ENCODE assay signal across 9 mouse cellular contexts in the genomic region with DNA sequence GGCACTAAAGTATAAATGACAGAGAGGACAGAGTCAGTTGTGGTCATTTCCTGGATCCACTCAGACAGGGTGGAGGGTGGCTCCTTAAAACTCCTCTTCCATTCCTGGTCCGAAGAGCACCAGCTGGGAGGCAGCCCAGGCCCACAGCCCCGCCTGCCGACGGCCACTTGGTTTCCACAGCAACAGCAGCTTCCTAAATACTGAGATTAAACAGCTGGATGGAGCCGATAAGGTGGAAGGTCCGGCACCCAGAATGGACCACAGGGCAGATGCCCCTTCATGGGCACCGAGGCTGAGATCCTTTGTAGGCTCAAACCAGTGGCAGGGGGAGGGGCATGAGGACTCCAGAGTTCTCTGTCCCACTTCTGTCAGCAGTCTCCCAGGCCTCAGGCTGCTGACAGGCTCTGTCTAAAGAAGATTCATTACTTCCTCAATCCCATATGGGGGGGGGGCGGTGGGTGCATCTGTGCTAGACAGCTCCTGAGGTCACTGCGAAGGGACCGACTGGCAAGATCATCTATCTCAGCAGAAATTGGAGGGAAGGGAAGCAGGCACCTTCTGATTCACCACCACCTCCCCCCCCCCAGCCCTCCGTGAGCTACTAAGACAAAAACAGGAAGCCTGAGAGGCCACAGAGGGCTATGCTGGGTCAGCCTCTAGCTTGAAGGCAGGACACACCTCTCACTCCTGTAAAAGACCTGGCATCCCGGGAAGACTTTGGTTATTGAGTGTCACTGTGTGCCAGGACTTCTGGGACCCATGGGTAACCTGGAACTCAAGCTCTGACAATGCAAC. TPM values are rescaled to one million over a fixed set of nuclear protein-coding genes. Genes with fewer than 3 reads are reported as not detected.
DNase-seq lines count a peak whose midpoint lies in the region; TF ChIP-seq lines count a peak whose summit lies in the region.
"Had no signal": no experiment of that assay in that cellular context is flagged by ENCODE, and none has a peak within 500 bp of the region (broad histone marks: within the 10 kb centered on the region; RNA-seq: fewer than 3 reads in every experiment).

No protein-coding gene starts in this region.

- peak; percentile 53 for DNase-seq in layer of hippocampus, adult 11-12 months (ENCODE audit: low spot score)
- no peak for DNase-seq in layer of hippocampus, adult 9-10 months (ENCODE audit: low spot score)
- DNase-seq in brain, embryonic 14.5 days (ENCODE audit: low read depth): peak; percentile 27
- DNase-seq in heart, postnatal 14 days: peak; percentile 54 to 56
- peak; percentile 83 for DNase-seq in kidney, postnatal 14 days
- peak; percentile 68 to 81 for DNase-seq in lung, postnatal 4 days
- peak; percentile 32 to 36 for DNase-seq in spleen, adult 2 months (ENCODE audit: low read depth in 1 of 2, low spot score in 2 of 2)
- no peak for DNase-seq in cerebellum, adult 11 months

- H3K4me3 ChIP-seq in spleen, adult 2 months (ENCODE audit: extremely low read depth, insufficient read depth, insufficient read length): peak overlapping the region; percentile 32; the same call in 1 of the 2 replicates
- H3K4me3 ChIP-seq: limb, embryonic 15.5 days had no signal

- no peaks in the 10 kb centered on the region for H3K36me3 ChIP-seq in spleen, adult 2 months (ENCODE audit: control insufficient read depth, insufficient read depth, low read length)
- H3K36me3 ChIP-seq: limb, embryonic 15.5 days had no signal

- TF ChIP-seq CTCF in brain, embryonic 14.5 days (IDR thresholded peaks at IDR 0.05; ENCODE audit: borderline replicate concordance, extremely low read depth, insufficient read depth, insufficient read length): no peak
- TF ChIP-seq CTCF in spleen, adult 2 months (IDR thresholded peaks at IDR 0.05; ENCODE audit: extremely low read depth, insufficient read depth, insufficient read length, insufficient replicate concordance): no peak

- no peaks in the 10 kb centered on the region for H3K27me3 ChIP-seq in spleen, adult 2 months (ENCODE audit: control insufficient read depth, insufficient read depth, low read length)
- H3K27me3 ChIP-seq: limb, embryonic 15.5 days had no signal

- TF ChIP-seq POLR2A in brain, embryonic 14.5 days (IDR thresholded peaks at IDR 0.05; ENCODE audit: borderline replicate concordance, extremely low read depth, insufficient read depth, insufficient read length, poor library complexity, severe bottlenecking): no peak
- no peak; the same call in 1 of the 2 replicates for TF ChIP-seq POLR2A in spleen, adult 2 months (IDR thresholded peaks at IDR 0.05; ENCODE audit: low read depth, low read length)

- 5% methylated on average over 12 of the region's 12 CpGs for WGBS in spleen, adult 2 months

- intact Hi-C loops in heart, postnatal 14 days (cut with DNase I): no loop called here

- peaks cover 17% of the 10 kb centered on the region; the same call in 1 of the 2 replicates for H3K4me1 ChIP-seq in spleen, adult 2 months (ENCODE audit: control insufficient read depth, insufficient read depth, insufficient read length)

- peak overlapping the region; percentile 75 for H3K27ac ChIP-seq in spleen, adult 2 months (ENCODE audit: insufficient read depth, low read length)
- H3K27ac ChIP-seq: limb, embryonic 15.5 days had no signal

RNA-seq across cellular contexts. Expression of a gene that starts 6.6 kb away (rescaled TPM):
- polyA plus RNA-seq in brain, embryonic 14.5 days (2012; rRNA removed): 0.53 and 0.55 TPM in 2 replicates
- total RNA-seq in heart, postnatal 14 days (2021): 1 to 10 TPM; 2.6 to 3.3 TPM
- 44.5 and 58.7 TPM in 2 replicates for polyA plus RNA-seq in spleen, adult 2 months (2012; rRNA removed)

RNA-seq across cellular contexts. Expression of a gene that starts 58.4 kb away (rescaled TPM):
- polyA plus RNA-seq in brain, embryonic 14.5 days (2012; rRNA removed): 47.9 and 57.0 TPM in 2 replicates
- total RNA-seq in heart, postnatal 14 days (2021): 100 to 1,000 TPM; 227 to 239 TPM
- 50.7 and 65.5 TPM in 2 replicates for polyA plus RNA-seq in spleen, adult 2 months (2012; rRNA removed)

Comparison
In these comparisons a context has a peak if more than half of its experiments do, and no peak if none do; other contexts are left out.
1. DNase-seq: peak in layer of hippocampus, adult 11-12 months (single experiment), brain, embryonic 14.5 days (single experiment), heart, postnatal 14 days (2 of 2), kidney, postnatal 14 days (single experiment), lung, postnatal 4 days (2 of 2) and spleen, adult 2 months (2 of 2); none in layer of hippocampus, adult 9-10 months (single experiment) and cerebellum, adult 11 months (single experiment).
2. RNA of a gene that starts 6.6 kb away (polyA plus RNA-seq): 44.5 to 58.7 TPM in spleen, adult 2 months; 0.53 to 0.55 TPM in brain, embryonic 14.5 days; every median in the first group is over 10 times any median in the second.